Mouse (Mus musculus) E14TG2a.4 (cell line): ENCODE data around the gene Shb.
"Not testable (repeated sequence)": the region's sequence is repeated elsewhere in the genome, so short reads cannot be mapped to it uniquely, and the experiment has no call there.

Source experiments
- CTCF ChIP-seq: conservative IDR thresholded peaks from 2 replicates; pipeline ENCODE4 v1.5.1; 2014; ENCODE audit warnings: low read length
- NANOG ChIP-seq: IDR thresholded peaks from 2 replicates; pipeline ENCODE4 v1.6.1; 2014; ENCODE audit warnings: borderline replicate concordance, low read length, mixed read lengths

DNA sequence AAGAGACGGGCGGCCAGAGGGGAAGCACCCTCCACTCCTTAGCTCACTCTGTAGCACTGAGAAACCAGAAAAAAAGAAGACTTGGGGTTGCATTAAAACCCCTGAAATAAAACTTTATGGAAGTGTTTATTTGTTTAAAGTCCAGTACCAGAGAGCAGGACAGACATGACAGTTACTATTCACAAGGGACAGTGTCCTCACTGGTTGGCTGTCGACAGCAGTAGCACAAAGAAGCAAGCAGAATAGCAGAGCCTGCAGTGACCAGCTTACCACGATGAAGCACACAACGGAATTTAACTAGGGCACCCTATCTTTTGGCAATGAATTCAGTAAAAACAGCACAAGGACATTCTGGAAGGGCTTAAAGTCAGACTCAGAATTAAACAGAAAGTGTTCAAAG is 134.0 kb downstream of the Shb start:
- not testable (repeated sequence) for TF ChIP-seq CTCF, NANOG
